Mouse (Mus musculus) adipocyte (in vitro differentiated cells): ENCODE measurements at regions not wholly inside any gene's neighbourhood (a gene's known extent, or its start where the extent isn't known, plus 50 kb on each side); places are given as distances from the start of the nearest gene placed in this dataset.
"Not testable (repeated sequence)": the region's sequence is repeated elsewhere in the genome, so short reads cannot be mapped to it uniquely, and the experiment has no call there.

ENCODE experiments used
- DNase-seq: peaks from one replicate; pipeline ENCODE4 v3.0.0-alpha.2; 2016; ENCODE audit warnings: low spot score

DNA sequence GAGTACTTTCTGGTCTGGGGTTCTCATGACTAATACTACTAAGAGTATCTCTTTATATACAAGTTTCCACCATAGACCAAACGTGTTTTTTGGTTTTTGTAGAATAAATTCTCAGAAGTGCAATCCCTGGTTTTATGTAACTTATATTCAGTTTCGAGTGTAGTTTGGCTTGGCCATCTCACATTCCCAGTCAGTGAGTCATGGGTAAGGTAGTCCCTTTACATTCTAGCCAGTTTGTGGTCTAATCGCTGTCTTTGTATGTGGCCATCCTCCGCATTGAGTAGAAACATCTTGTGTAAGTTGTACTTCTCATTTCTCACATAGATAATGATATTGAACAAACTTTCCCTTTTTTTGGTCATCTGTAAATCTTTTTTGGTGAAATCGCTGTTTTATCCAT is 88.3 kb downstream of the Anxa5 start:
- no peak for DNase-seq

DNA sequence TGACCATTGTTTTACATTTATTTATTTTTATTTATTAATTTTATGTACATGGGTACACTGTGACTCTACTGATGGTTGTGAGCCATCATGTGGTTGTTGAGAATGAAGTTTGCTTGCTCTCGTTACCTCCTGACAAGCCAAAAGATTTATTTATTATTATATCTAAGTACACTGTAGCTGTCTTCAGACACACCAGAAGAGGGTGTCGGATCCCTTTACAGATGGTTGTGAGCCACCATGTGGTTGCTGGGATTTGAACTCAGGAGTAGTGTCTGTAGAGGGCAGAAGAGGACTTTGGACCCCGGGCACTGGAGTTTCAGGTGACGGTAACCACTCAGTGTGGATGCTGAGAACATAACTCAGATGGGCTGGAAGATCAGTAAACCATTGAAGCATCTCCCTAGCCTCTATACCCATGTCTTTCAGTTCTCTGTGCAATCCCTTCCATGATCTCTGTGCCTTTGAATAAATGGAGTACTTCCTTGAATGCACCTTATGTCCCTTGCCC is 92.2 kb downstream of the Anxa5 start:
- no peak for DNase-seq

DNA sequence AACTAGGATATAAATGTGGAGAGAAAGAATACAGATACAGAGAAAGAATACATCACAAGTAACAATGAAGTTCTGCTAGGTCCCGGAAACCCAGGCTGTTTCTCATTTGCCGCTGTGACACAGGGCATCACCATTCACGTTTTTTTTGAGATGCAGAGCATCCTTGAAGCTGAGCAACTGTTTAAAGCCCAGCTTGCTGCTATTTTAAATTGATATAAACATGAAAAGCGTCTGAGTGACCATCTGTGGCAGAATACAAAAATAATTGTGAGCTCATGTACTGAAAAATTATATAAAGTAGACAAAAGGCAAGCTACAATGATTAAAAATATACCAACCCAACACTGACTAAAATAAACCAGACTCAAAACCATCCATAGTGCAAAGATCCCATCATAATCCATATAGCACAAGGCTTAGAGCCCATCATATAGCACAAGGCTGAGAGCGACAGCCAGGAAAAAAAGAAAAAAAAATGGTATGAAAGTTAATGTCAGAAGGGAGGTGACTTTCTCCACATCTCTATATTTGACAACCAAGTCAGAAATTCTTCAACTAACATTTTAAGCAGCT is 94.0 kb downstream of the Anxa5 start:
- no peak for DNase-seq

- no peak for DNase-seq
These were observed 100.0 kb downstream of the Anxa5 start for GRCm38 (mm10) chr3:36375722-36376121.

DNA sequence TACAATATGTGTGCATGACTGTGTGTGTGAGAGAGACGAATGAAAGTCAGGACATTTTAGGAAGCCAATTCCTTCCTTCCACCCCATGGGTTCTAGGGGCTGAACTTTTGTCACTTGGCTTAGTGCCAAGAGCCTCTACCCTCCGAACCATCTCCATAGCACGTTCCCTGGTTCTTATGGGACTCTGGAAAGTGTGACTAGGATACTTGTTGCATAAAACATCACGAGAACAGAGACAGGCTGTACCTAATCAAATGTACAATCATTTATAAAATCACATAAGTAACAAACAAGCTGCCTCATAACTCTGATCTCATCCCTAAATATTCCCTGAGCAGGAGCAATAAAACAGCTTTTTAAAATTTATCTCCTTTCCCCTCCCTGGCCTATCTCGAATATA is 100.8 kb downstream of the Anxa5 start:
- no peak for DNase-seq

DNA sequence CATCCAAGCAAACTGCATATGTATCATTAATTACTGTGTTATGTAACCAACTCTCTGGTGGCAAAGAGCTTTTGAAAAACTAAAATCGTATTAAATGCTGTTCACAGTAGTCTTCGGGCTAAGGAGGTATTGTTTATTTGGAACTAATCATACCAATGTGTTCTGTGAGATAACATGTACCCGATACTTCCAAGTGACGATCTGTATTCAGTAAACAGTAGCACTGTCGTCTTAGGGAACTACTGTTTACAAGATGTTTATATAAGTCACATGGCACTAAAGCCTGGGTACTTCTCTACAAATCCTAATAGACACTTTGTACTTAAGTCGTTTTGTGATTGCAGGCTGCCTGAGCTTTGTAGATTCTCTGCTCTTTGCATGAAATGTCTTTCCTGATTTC is 114.8 kb downstream of the Anxa5 start:
- DNase-seq: no peak

DNA sequence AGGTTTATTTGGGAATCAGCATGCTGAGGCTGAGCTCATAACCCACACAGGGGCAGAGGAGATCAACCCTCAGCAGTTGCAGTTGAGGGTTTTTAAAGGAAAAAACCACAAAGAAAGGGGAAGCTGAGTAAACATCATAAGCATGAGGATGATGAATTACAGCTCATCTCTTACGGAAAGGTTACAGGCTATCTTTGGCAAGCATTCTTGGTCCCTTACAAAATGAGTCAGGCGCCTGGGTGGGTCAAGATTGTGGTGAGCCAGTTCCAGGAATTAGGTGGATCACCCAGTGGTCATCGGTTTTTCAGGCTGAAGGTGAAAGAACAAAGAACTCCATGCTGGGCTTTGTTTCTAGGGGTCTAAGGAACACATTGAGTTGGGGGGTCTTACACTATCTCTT is 121.5 kb downstream of the Anxa5 start:
- DNase-seq: not testable (repeated sequence)

DNA sequence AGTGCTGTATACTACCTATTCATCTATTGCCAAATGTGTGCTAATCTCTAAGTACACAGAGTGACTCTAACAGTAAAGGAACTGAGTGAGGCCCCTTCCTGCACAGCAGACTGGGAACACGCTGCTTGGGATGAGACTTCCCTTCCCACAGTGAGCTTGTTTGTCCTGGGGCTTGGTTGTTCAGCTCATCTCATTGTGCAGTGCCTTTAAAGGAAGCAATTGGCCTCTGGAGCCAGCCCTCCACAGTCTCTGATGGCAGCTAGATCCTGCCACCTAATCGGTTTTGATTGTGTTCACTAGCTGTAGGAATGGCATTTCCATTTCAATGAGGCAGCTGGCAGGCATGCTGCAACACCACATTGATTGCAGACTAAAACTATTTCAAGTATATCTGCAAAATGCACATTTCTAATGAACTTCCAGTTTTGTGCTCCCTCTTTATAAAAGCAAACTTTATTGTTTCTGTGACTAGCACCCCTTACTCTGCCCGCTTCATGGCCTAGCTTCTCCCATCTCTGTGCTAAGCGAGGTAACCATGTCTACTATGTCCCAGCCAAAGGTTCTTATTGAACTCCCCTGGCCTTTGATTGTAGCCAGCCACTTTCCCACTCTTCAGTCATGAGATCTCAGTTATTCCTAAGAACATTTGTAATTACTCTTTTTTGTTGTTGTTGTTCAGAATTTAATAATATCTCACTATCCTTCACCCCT is 123.5 kb downstream of the Anxa5 start:
- no peak for DNase-seq

DNA sequence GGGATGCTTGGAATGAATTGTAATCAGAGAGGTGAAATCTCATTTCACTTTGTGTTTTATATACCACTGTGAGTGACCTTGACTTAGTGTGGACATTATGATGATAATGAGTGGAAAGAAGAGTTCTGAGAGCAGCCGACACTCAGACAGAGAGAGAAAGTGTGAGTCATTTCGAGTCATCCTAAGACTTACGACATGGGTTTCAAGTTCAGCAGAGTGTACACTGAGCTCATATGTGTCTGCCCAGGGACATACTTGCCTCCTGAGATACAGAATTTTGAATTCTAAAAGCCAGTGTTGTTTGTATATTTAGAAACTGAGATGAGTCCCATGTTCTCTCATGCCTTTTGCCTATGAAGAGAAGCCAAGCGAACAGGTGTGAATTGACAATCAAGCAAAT is 126.6 kb downstream of the Anxa5 start:
- no peak for DNase-seq

DNA sequence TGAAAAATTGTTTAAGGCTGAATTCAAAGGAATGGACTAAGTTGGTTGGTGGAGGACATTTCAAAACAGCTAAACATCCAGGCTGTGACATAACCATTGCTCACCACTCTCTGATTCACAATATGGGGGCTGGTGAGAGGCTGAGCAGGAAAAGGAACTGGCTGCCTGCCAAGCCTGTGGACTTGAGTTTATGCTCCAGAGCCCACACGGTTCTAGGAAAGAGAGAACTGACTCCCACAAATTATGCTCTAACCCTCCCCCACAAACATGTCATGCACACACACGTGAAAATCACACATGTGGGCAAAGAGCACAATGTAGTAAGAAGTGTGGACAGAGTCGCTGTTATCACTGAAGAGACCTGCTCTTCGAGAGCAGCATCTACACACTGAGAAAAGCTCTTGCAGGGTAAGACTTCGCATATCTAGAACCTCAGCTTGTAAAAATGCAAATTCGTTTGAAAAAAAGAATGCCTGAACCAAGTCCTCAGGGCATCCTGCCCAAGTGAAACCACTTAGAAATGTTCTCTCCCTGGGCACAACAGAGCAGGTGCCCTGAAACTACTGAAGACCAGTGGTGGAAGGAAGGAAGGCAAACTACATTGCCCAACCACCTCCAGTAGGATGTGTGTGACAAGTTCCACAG is 118.9 kb upstream of the Qrfpr start:
- peak; percentile 16 for DNase-seq

DNA sequence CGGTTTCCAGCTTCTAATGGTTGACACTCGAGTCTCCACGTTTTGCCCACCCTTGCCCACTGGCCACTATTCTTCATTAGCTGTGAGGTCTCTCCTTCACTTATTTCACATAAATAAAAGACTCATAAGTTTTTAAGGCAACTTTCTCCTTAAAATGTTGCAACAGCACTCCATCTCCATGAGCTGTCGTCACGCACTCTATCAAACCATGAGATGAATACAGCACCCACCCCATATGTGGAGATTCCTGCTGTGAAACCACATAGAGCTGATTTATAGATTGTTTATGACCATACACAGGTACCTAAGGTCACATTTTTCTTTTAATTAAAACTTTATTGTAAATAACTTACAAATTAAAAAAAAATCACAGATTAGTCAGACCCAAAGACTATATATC is 117.5 kb upstream of the Qrfpr start:
- no peak for DNase-seq

GRCm38 (mm10) chr3:36334279-36334678 is 112.2 kb upstream of the Qrfpr start:
- DNase-seq: peak; percentile 16

DNA sequence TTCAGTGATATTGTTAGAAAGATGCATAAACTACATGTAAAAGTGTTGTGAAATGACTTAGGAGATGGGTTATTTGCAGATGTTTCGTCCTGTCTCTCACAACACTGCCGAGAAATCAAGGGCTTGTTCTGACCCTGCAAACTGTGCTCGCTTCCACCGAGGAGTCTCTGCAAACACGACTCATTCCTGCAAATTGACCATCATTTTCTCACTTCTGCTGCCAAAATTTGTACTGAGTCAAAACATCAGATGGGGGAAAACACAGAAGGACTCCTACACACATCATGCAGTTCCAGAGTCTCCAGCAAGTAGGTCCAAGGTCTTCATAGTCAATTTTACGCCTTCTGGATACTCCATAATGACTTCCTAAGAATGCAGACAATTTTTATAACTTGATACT is 109.9 kb upstream of the Qrfpr start:
- DNase-seq: peak; percentile 4

DNA sequence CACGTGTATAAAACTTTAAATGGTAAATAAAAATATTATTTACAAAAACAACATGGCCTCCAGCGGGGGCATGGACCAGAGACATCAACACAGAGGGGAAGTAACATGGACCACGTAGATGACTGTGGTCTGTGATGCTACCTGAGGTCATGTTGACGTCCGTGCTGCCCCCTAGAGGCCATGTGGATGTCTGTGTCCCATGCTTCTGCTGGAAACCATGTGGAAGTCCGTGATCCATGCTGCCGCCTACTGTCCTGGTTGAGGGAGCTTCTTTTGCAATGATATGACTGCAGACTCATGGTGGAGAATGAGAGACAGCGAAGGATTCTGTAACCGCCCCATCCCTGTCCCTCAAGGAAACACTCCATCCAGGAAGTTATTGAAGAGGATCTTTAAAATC is 108.5 kb upstream of the Qrfpr start:
- DNase-seq: peak; percentile 14

DNA sequence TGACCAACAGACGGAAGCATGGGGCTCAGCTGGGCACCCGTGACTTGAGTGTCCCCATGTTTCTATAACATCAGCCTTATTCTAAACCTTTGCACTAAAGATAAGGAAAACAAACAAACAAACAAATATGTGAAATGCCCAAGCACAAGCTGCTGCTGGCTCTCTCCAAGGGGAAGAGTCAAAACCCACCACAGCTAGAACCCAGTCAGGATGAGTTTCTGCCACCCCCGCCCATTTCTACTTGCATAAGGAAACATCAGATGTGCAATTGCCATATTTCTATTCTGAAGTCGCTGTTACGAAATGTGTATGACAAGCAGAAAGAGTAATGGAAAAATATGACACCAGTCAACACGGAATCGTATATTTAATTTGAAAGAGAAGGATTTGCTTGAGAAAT is 107.5 kb upstream of the Qrfpr start:
- DNase-seq: no peak

- no peak for DNase-seq
These were observed 106.8 kb upstream of the Qrfpr start for GRCm38 (mm10) chr3:36328927-36329326.

- no peak for DNase-seq
These were observed 96.5 kb upstream of the Qrfpr start for GRCm38 (mm10) chr3:36318635-36319034.

GRCm38 (mm10) chr3:36311337-36311736 is 89.2 kb upstream of the Qrfpr start:
- no peak for DNase-seq

DNA sequence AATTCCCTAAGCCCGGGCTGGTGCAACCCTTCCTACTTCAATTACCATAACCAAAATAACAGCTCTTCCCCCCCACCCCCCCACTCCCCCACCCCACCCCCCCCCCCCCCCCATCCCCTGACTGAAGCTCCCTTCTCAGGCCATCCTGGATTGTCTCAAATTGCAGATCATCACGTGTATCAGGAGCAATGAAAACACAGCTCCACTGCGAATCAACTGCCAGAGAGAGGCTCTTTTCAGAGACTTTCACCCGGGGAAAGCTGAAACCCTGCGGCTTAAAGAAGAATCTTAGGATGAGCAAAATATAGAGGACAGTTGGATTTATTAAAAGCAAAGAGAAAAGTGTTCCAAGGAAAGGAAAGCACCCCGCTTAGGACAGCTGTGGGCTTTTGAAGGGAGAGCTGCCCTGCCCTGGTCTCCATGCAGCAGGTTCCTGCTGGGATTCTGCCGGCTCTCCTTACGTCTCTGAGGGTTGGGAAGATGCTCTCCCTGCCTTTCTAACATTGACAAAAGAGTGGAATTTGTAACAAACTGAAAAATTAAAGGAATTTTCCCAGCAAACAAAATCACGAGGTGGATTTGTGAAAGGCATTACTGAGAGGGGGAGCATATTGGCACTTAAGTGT is 88.6 kb upstream of the Qrfpr start:
- no peak for DNase-seq

- DNase-seq: no peak
These were observed 74.7 kb upstream of the Qrfpr start for GRCm38 (mm10) chr3:36296792-36297191.

DNA sequence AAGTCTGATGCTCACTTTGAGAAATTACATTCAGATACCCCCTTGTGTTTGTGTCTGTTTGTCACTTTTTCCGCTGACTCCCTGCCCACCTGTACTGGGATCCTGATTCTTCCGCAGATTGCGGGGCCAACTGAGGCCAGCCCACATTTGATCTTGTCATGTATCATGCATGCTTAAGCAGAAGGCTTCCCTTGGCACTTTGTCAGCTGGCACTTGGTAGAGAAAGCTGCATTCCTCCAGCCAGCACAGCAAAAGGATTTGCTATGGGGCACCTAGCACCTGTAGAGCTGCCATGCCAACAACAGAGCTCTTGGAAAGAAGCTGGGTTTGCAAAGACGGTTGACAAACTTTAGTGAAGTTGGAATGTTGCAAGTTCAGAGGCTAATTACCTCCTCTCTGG is 69.9 kb upstream of the Qrfpr start:
- no peak for DNase-seq

- DNase-seq: no peak
These were observed 62.0 kb upstream of the Qrfpr start for GRCm38 (mm10) chr3:36284066-36284465.

GRCm38 (mm10) chr3:36275502-36275901 is 53.4 kb upstream of the Qrfpr start:
- peak; percentile 5 for DNase-seq
